Mouse (Mus musculus) midbrain, embryonic 15.5 days (tissue): ENCODE measurements around the gene Scgb1a1. TPM values are rescaled to one million over a fixed set of nuclear protein-coding genes. Genes with fewer than 3 reads are reported as not detected.

Source experiments
- ATAC-seq: fragments of 200-750 bp; cut with Nextera tagmentation; replicated peaks from 2 replicates; pipeline ENCODE4 v1.8.0; 2017; ENCODE audit warnings: moderate TSS enrichment
- H3K27ac ChIP-seq: fragments of 300-500 bp; sonication (generic); 2 replicates; pipeline ENCODE4 v1.5.1; 2015; ENCODE audit warnings: mild to moderate bottlenecking, inconsistent platforms
- H3K27me3 ChIP-seq: fragments of 300-500 bp; sonication (generic); replicated peaks from 2 replicates; pipeline ENCODE4 v1.6.1; 2015; ENCODE audit warnings: inconsistent platforms
- H3K36me3 ChIP-seq: fragments of 300-500 bp; sonication (generic); replicated peaks from 2 replicates; pipeline ENCODE4 v1.6.1; 2015; ENCODE audit warnings: inconsistent platforms
- H3K4me1 ChIP-seq: fragments of 300-500 bp; sonication (generic); 2 replicates; pipeline ENCODE4 v1.6.1; 2015; ENCODE audit warnings: inconsistent platforms
- H3K4me2 ChIP-seq: fragments of 300-500 bp; sonication (generic); 2 replicates; pipeline ENCODE4 v1.6.1; 2015; ENCODE audit warnings: inconsistent platforms, mild to moderate bottlenecking, moderate library complexity
- H3K4me3 ChIP-seq: fragments of 300-500 bp; sonication (generic); 2 replicates; pipeline ENCODE4 v1.5.1; 2015; ENCODE audit warnings: mild to moderate bottlenecking, inconsistent platforms
- H3K9ac ChIP-seq: fragments of 300-500 bp; sonication (generic); 2 replicates; pipeline ENCODE4 v1.6.1; 2015; ENCODE audit warnings: mild to moderate bottlenecking, inconsistent platforms
- H3K9me3 ChIP-seq: fragments of 300-500 bp; sonication (generic); 2 replicates; pipeline ENCODE4 v1.6.1; 2016; ENCODE audit warnings: inconsistent platforms
- WGBS: fragments of 180-500 bp; shearing (Covaris S2); methylation state at CpG from one replicate; pipeline ENCODE4 v1.1.7; 2015; ENCODE audit warnings: mixed read lengths; 5-methylcytosine and 5-hydroxymethylcytosine counted together
- polyA plus RNA-seq: library from polyadenylated mRNA; unstranded; fragments of >200 nt; fragmentation: Nextera tagmentation; extraction: Ambion mirVana; gene quantifications from 2 replicates; pipeline ENCODE4 v1.2.1, GENCODE M21; 2015

Gene Scgb1a1
- polyA plus RNA-seq, 1 experiment from 2014 or later, result not detected

- H3K4me2 ChIP-seq, result no peak overlapping the region
These were observed 24.3 kb upstream of the Scgb1a1 start for GRCm38 (mm10) chr19:9112043-9112442.

GRCm38 (mm10) chr19:9110182-9110869 is 22.6 kb upstream of the Scgb1a1 start:
- no peak overlapping the region for H3K27ac ChIP-seq
- H3K9ac ChIP-seq, result no peak overlapping the region
- WGBS, result 59% methylated on average over 4 of the region's 4 CpGs
- H3K9me3 ChIP-seq, result no peaks in the 10 kb centered on the region
- H3K4me1 ChIP-seq, result no peaks in the 10 kb centered on the region
- 0 out of 2 replicates have a peak, but pooled peaks cover 3% of the 10 kb centered on the region for H3K36me3 ChIP-seq
- no peak overlapping the region for H3K4me2 ChIP-seq
- H3K4me3 ChIP-seq, result no peak overlapping the region
- ATAC-seq, result peak; percentile 93
- no peaks in the 10 kb centered on the region for H3K27me3 ChIP-seq

More at GRCm38 (mm10) chr19:9112043-9112442, 24.3 kb upstream of the Scgb1a1 start:
- WGBS, result 83% methylated on average over 8 of the region's 8 CpGs
- no peak for ATAC-seq
- H3K4me1 ChIP-seq, result no peaks in the 10 kb centered on the region
- H3K9ac ChIP-seq, result no peak overlapping the region
- no peaks in the 10 kb centered on the region for H3K9me3 ChIP-seq
- no peaks in the 10 kb centered on the region for H3K27me3 ChIP-seq
- 0 out of 2 replicates have a peak, but pooled peaks cover 3% of the 10 kb centered on the region for H3K36me3 ChIP-seq
- H3K4me3 ChIP-seq, result no peak overlapping the region
- H3K27ac ChIP-seq, result no peak overlapping the region

GRCm38 (mm10) chr19:9108536-9108935 is 20.8 kb upstream of the Scgb1a1 start:
- no peaks in the 10 kb centered on the region for H3K9me3 ChIP-seq
- H3K27me3 ChIP-seq, result no peaks in the 10 kb centered on the region
- H3K4me1 ChIP-seq, result no peaks in the 10 kb centered on the region
- H3K9ac ChIP-seq, result no peak overlapping the region
- no peak overlapping the region for H3K4me3 ChIP-seq
- 97% methylated on average over 1 of the region's 1 CpGs for WGBS
- H3K27ac ChIP-seq, result no peak overlapping the region
- no peak overlapping the region for H3K4me2 ChIP-seq
- no peaks in the 10 kb centered on the region for H3K36me3 ChIP-seq
- ATAC-seq, result no peak

DNA sequence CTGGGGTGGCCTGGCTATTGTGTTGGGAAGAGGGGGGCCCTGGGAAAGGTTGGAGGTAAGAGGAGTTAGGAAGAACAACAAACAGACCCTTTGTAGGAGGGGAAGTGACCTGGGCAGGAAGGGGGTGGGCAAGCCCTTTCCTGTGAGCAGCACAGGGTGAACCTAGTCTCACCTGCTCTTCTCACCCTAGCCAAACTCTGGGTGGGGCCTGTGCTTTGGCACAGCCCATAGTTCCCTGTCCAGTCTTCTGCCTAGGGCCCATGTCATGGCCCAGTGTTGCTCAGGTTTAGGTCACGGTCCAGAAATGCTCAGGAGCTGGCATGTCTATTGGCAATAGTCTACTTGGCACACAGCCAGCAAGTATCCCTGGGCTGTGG is 19.6 kb upstream of the Scgb1a1 start:
- Histone ChIP-seq H3K36me3 (no peaks in the 10 kb centered on the region), H3K4me1 (no peaks in the 10 kb centered on the region), H3K4me3 (no peak overlapping the region), H3K27me3 (no peaks in the 10 kb centered on the region), H3K27ac (no peak overlapping the region), H3K9ac (no peak overlapping the region), H3K4me2 (no peak overlapping the region), H3K9me3 (no peaks in the 10 kb centered on the region)
- ATAC-seq, result no peak
- WGBS, result 69% methylated on average over 1 of the region's 1 CpGs

GRCm38 (mm10) chr19:9106751-9107378 is 19.1 kb upstream of the Scgb1a1 start:
- Histone ChIP-seq H3K4me3 (no peak overlapping the region), H3K4me2 (no peak overlapping the region), H3K9me3 (no peaks in the 10 kb centered on the region), H3K27ac (no peak overlapping the region), H3K27me3 (no peaks in the 10 kb centered on the region), H3K36me3 (no peaks in the 10 kb centered on the region), H3K4me1 (no peaks in the 10 kb centered on the region), H3K9ac (no peak overlapping the region)
- no peak for ATAC-seq
- 58% methylated on average over 4 of the region's 4 CpGs for WGBS

DNA sequence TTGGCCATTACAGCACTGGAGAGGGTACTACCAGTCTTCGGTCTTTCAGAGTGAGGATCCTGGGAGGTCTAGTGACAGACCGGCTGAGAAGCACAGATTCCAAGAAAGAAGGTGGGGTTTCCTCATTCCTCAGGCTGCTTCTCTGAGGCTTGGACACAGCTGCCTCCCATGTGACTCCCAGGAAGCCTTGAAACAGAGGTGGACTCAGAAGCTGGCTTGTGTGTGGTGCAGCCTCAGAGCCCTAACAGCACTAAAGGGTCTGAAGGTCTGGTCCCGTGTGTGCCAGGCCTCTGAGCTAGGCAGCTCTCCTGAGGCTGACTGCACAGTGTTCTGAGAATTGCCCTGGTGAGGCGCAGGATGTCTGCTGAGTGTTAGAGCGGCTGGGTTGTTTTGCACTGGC is 18.3 kb upstream of the Scgb1a1 start:
- 67% methylated on average over 5 of the region's 5 CpGs for WGBS
- H3K4me3 ChIP-seq, result no peak overlapping the region
- no peak overlapping the region for H3K9ac ChIP-seq
- no peaks in the 10 kb centered on the region for H3K36me3 ChIP-seq
- no peaks in the 10 kb centered on the region for H3K9me3 ChIP-seq
- no peak overlapping the region for H3K4me2 ChIP-seq
- H3K27ac ChIP-seq, result no peak overlapping the region
- H3K4me1 ChIP-seq, result no peaks in the 10 kb centered on the region
- H3K27me3 ChIP-seq, result no peaks in the 10 kb centered on the region
- no peak for ATAC-seq

DNA sequence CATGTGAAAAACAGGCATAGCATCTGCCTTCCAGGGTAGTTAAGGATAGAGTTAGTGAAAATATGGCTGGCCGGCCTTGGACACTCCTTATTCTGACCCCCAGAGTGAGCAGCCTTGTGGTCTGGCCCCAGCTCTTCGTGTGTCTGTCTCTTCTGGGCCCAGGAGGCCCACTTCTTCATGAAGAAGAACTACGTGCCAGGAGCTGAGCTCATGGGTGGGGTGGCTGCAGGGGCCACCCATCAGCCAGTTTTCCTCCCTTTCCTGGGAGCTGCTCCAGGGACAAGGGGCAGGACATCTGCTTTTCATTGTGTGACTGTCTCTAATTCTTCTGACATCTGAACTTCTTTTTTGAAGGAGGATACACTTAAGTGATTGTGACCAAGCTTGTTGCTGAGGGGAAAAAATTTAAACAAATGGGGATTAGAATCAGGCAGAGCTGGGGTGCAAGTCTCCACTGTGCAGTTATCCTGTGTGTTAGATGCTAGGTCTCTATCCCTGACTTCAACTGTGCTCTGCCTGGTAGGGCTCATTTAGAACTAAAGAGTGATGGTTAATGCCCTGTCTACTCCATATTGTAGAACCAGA is 17.4 kb upstream of the Scgb1a1 start:
- H3K27me3 ChIP-seq, result no peaks in the 10 kb centered on the region
- no peaks in the 10 kb centered on the region for H3K4me1 ChIP-seq
- WGBS, result 63% methylated on average over 3 of the region's 3 CpGs
- no peak overlapping the region for H3K4me3 ChIP-seq
- no peak overlapping the region for H3K27ac ChIP-seq
- H3K9ac ChIP-seq, result no peak overlapping the region
- H3K9me3 ChIP-seq, result no peaks in the 10 kb centered on the region
- no peak for ATAC-seq
- no peak overlapping the region for H3K4me2 ChIP-seq
- H3K36me3 ChIP-seq, result no peaks in the 10 kb centered on the region

- 80% methylated on average over 4 of the region's 4 CpGs for WGBS
- H3K4me3 ChIP-seq, result no peak overlapping the region
- no peaks in the 10 kb centered on the region for H3K9me3 ChIP-seq
- no peaks in the 10 kb centered on the region for H3K27me3 ChIP-seq
- H3K27ac ChIP-seq, result no peak overlapping the region
- H3K4me1 ChIP-seq, result no peaks in the 10 kb centered on the region
- H3K36me3 ChIP-seq, result no peaks in the 10 kb centered on the region
- no peak for ATAC-seq
- H3K9ac ChIP-seq, result no peak overlapping the region
- H3K4me2 ChIP-seq, result no peak overlapping the region
These were observed 16.2 kb upstream of the Scgb1a1 start for GRCm38 (mm10) chr19:9103986-9104385.

DNA sequence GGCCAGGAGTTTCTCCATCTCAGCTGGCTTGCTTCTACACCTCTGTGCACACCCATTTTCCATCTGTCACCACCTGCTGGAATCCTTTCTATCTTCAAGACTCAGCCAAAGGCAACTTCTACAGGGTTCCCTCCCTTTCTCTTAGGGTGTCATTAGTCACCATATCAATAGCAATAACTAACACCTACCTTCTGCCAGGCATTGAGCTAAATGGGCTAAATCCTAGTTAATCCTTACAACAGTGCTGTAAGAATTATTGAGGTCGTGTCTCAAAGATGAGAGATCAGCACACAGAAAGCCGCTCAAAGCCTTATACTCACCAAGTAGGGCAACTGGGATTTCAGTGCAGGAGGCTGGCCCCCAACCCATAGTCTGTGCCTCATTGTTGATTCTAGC is 13.3 kb upstream of the Scgb1a1 start:
- Histone ChIP-seq H3K27me3 (no peaks in the 10 kb centered on the region), H3K36me3 (no peaks in the 10 kb centered on the region), H3K4me1 (no peaks in the 10 kb centered on the region), H3K9me3 (no peaks in the 10 kb centered on the region), H3K4me2 (no peak overlapping the region), H3K27ac (no peak overlapping the region), H3K9ac (no peak overlapping the region), H3K4me3 (no peak overlapping the region)
- 68% methylated on average over 2 of the region's 2 CpGs for WGBS
- no peak for ATAC-seq

DNA sequence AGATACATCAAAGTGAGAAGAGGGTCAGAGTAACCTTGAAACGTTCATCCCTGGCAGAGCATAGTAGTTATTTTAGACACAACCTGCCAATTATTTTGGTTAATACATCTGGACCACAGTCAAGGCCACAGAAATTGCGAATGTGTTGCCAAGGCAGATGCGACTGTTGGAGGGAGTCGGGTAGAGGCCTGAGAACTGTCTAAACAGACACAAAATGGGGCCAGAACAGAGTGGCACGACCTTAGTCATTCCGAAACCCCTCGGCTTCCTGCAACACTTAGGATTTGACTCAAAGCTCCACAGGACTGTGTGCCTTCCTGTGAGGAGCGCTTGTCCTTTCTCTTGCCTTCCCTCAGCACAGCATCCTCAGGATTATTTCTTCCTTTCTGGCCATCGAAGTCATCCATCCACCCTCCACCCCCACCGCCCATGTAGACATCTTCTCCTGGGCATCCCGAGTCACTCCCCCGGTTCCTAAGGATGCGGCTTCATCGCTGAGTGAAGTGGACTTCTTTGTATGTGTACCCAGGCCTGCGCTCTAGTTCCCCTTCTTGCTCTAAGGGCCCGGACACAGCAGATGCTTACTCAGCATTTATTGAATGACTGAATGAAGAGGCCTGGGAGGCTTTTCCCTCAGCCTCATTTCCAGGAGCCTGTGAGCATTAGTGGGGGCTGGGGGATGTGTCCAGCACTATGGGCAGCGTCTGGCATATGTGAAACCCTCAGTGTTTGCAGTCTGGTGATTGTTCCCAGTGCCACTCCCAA is 12.7 kb upstream of the Scgb1a1 start:
- 89% methylated on average over 17 of the region's 17 CpGs for WGBS
- no peaks in the 10 kb centered on the region for H3K4me1 ChIP-seq
- no peak overlapping the region for H3K4me3 ChIP-seq
- no peak overlapping the region for H3K9ac ChIP-seq
- H3K27me3 ChIP-seq, result no peaks in the 10 kb centered on the region
- ATAC-seq, result no peak
- no peaks in the 10 kb centered on the region for H3K36me3 ChIP-seq
- no peak overlapping the region for H3K4me2 ChIP-seq
- no peak overlapping the region for H3K27ac ChIP-seq
- H3K9me3 ChIP-seq, result no peaks in the 10 kb centered on the region

GRCm38 (mm10) chr19:9099751-9100150 is 12.0 kb upstream of the Scgb1a1 start:
- no peak for ATAC-seq
- H3K4me2 ChIP-seq, result no peak overlapping the region
- no peak overlapping the region for H3K4me3 ChIP-seq
- H3K9me3 ChIP-seq, result no peaks in the 10 kb centered on the region
- H3K27ac ChIP-seq, result no peak overlapping the region
- no peak overlapping the region for H3K9ac ChIP-seq
- WGBS, result 87% methylated on average over 8 of the region's 8 CpGs
- H3K36me3 ChIP-seq, result no peaks in the 10 kb centered on the region
- no peaks in the 10 kb centered on the region for H3K27me3 ChIP-seq
- no peaks in the 10 kb centered on the region for H3K4me1 ChIP-seq

DNA sequence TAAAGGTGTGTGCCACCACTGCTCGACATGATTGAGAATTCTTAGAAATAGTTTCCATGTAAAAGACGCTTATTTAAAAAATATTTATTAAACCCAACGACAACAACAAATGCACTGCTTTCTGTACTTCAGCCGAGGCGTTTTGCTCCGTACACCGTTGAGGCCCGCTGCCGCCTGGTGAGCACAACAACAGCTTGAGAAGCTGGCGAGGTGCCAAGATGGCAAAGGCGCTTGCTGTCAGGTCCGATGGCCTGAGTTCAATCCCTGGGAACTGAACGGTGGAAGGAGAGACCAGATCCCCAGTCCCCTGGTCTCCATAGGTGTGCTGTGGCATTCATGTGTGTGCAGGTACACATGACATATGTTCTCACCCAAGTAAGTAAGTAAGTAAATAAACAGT is 9.7 kb upstream of the Scgb1a1 start:
- no peaks in the 10 kb centered on the region for H3K27me3 ChIP-seq
- no peak overlapping the region for H3K4me2 ChIP-seq
- H3K9ac ChIP-seq, result no peak overlapping the region
- no peaks in the 10 kb centered on the region for H3K9me3 ChIP-seq
- no peak overlapping the region for H3K27ac ChIP-seq
- no peak overlapping the region for H3K4me3 ChIP-seq
- no peak for ATAC-seq
- WGBS, result 78% methylated on average over 13 of the region's 13 CpGs
- H3K36me3 ChIP-seq, result no peaks in the 10 kb centered on the region
- no peaks in the 10 kb centered on the region for H3K4me1 ChIP-seq
